Mouse (Mus musculus): ENCODE results near the gene Arhgef3. TPM values are rescaled to one million over a fixed set of nuclear protein-coding genes. Genes with fewer than 3 reads are reported as not detected.

Gene Arhgef3
- total and polyA plus RNA-seq, 3 experiments = 6.7 to 15.2 (median 11.9) TPM

DNA sequence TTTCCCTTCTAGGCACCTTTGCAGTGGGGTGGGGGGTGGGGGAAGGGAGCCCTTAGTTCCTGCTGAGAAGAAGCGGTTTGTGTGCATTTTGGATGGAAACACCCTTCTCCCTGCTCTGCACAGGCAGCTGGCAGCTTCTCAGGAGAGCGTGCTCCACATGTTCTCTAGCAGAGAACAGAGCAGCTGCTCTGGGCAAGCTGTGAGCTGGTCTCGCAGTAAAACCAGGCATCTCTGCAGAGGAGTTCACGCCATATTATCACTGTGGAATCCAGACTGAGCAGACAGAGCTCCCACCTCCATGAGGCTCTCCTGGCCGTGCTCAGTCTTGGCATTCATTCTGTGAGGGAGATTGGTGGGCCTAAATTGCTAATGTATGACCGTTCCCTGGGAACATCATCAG is 12.0 kb upstream of the Arhgef3 start:
- Histone ChIP-seq H3K36me3 (replicated peaks) (no peaks in the 10 kb centered on the region), H3K27me3 (ENCODE audit: insufficient read depth, low read length) (no peaks in the 10 kb centered on the region; the same call in 1 of the 2 replicates), H3K4me1 (ENCODE audit: insufficient read depth, low read depth, low read length) (no peaks in the 10 kb centered on the region), H3K9me3 (replicated peaks) (no peaks in the 10 kb centered on the region), H3K4me3 (ENCODE audit: low read depth, low read length) (no peak overlapping the region)
- no peak for TF ChIP-seq GATA2 (IDR thresholded peaks at IDR 0.05; ENCODE audit: borderline replicate concordance, low read depth, low read length)
- TF ChIP-seq POLR2AphosphoS5 (IDR thresholded peaks at IDR 0.05; ENCODE audit: insufficient replicate concordance, low read depth, low read length) = no peak
- no peak for TF ChIP-seq TAL1 (conservative IDR thresholded peaks at IDR 0.05; ENCODE audit: low read depth, low read length)
- no peak for TF ChIP-seq CTCF (IDR thresholded peaks at IDR 0.05; ENCODE audit: low read depth, low read length)
- no peak for TF ChIP-seq GATA1 (IDR thresholded peaks at IDR 0.05; ENCODE audit: borderline replicate concordance, low read length)
- DNase-seq (ENCODE audit: low spot score) = no peak
- no peak for ATAC-seq (ENCODE audit: extremely low read depth, insufficient number of reproducible peaks, low FRiP score, poor library complexity, severe bottlenecking)

DNA sequence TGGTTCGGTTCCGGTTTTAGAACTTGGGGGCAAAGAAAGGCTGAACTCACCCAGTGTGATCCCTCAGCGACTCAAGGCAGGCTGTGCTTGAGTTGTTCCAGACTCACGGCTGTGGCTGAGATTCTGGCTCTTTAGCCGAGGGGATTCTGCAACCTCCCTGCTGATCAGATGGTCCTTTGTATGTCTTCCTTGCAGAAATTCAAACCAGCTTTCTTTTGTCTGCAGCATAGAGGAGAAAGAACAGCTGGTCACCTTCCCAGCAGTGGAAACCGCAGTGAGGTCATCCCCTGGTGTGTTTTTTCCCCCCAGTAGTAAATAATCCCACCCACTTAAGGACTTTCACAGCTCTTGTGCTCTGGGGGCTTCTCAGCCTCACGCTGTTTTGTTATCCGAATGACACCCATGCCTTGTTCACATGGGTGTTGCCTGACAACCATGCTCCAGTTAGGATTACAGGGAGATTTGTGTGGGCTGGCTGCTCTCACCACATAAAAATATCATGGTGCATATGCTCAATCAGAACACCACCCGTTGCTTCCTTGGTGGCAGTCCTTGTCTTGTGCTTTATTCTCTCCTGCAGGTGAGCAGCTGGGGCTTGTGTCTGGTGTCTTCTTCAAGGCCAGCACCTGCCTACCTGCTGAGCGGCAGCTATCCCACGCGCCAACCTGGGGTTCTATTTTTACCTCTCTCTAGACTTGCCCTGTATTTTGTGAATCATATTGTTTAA is 8.8 kb upstream of the Arhgef3 start:
- DNase-seq (ENCODE audit: low spot score) (no peak), ATAC-seq (ENCODE audit: extremely low read depth, insufficient number of reproducible peaks, low FRiP score, poor library complexity, severe bottlenecking) (no peak)
- Histone ChIP-seq H3K9me3 (replicated peaks) (no peaks in the 10 kb centered on the region), H3K4me1 (ENCODE audit: insufficient read depth, low read depth, low read length) (no peaks in the 10 kb centered on the region), H3K27me3 (ENCODE audit: insufficient read depth, low read length) (no peaks in the 10 kb centered on the region), H3K36me3 (replicated peaks) (no peaks in the 10 kb centered on the region), H3K4me3 (ENCODE audit: low read depth, low read length) (no peak overlapping the region)
- no peak for TF ChIP-seq GATA1 (IDR thresholded peaks at IDR 0.05; ENCODE audit: borderline replicate concordance, low read length)
- TF ChIP-seq GATA2 (IDR thresholded peaks at IDR 0.05; ENCODE audit: borderline replicate concordance, low read depth, low read length) = no peak
- no peak for TF ChIP-seq POLR2AphosphoS5 (IDR thresholded peaks at IDR 0.05; ENCODE audit: insufficient replicate concordance, low read depth, low read length)
- TF ChIP-seq TAL1 (conservative IDR thresholded peaks at IDR 0.05; ENCODE audit: low read depth, low read length) = no peak
- no peak for TF ChIP-seq CTCF (IDR thresholded peaks at IDR 0.05; ENCODE audit: low read depth, low read length)

DNA sequence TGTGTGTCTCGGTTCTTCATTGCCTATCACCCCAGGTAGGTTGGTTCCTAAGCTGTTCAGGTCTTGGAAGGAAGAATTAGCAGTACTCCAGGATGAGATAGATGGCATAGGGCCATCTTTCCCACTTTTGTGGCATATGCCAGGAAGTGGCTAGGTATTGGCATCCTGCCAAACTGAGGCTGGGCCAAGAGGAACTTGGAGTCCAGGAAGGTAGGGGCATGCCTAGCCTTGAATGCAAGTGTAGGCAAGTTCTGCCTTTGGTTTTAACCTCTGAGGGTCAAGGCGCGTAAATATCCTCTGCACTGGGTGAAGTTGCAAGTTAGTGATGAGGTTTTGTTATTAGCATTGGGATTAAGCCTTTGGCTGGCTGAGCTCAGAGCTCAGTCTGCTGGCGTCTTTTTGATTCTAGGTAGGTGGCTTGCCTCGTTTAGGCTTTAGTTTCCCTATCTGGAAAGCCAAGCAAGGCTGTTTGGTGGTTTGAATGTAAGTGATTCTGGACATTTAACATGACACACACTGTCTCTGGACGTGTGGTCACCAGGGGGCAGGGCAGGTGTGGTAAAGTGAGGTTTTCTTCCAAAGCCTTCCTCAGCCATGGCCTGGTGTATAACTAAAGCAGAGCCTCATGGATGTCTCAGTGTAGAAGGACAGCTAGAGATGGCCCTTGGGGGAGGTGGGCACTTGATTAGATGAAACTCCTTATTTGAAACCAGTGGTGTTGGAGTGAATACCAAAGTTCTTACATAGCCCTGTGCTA is 5.8 kb upstream of the Arhgef3 start:
- ATAC-seq (ENCODE audit: extremely low read depth, insufficient number of reproducible peaks, low FRiP score, poor library complexity, severe bottlenecking) (no peak), DNase-seq (ENCODE audit: low spot score) (no peak)
- TF ChIP-seq GATA2 (IDR thresholded peaks at IDR 0.05; ENCODE audit: borderline replicate concordance, low read depth, low read length) = no peak
- no peak for TF ChIP-seq GATA1 (IDR thresholded peaks at IDR 0.05; ENCODE audit: borderline replicate concordance, low read length)
- no peak for TF ChIP-seq TAL1 (conservative IDR thresholded peaks at IDR 0.05; ENCODE audit: low read depth, low read length)
- TF ChIP-seq POLR2AphosphoS5 (IDR thresholded peaks at IDR 0.05; ENCODE audit: insufficient replicate concordance, low read depth, low read length) = no peak
- no peak for TF ChIP-seq CTCF (IDR thresholded peaks at IDR 0.05; ENCODE audit: low read depth, low read length)
- no peaks in the 10 kb centered on the region; the same call in 1 of the 2 replicates for H3K27me3 ChIP-seq (ENCODE audit: insufficient read depth, low read length)
- H3K9me3 ChIP-seq (replicated peaks) = no peaks in the 10 kb centered on the region
- H3K4me1 ChIP-seq (ENCODE audit: insufficient read depth, low read depth, low read length) = no peaks in the 10 kb centered on the region
- no peak overlapping the region for H3K4me3 ChIP-seq (ENCODE audit: low read depth, low read length)
- H3K36me3 ChIP-seq (replicated peaks) = no peaks in the 10 kb centered on the region

DNA sequence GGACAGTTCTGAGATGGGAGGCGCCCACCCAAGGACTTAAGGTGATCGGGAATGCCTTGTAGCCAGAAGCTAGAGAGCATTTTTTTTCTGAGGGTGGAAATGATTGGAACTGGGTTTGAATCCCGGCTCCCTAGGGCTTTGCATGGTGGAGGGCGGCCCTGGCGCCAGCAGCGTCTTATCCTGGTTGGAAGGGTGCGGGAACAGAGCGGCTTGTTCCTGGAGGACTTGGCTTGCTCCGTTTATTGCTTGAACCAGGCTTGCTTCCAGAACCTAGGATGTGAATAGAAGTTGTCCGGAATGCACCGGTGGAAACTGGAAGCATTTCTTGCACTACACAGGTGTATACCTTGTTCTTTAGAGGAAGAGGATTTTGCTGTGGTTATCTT is 569 bp downstream of the Arhgef3 start:
- Histone ChIP-seq H3K27me3 (ENCODE audit: insufficient read depth, low read length) (peaks cover 2% of the 10 kb centered on the region; the same call in 1 of the 2 replicates), H3K4me1 (ENCODE audit: insufficient read depth, low read depth, low read length) (no peaks in the 10 kb centered on the region), H3K4me3 (ENCODE audit: low read depth, low read length) (no peak overlapping the region), H3K36me3 (replicated peaks) (no peaks in the 10 kb centered on the region), H3K9me3 (replicated peaks) (no peaks in the 10 kb centered on the region)
- DNase-seq (ENCODE audit: low spot score) = no peak
- ATAC-seq (ENCODE audit: extremely low read depth, insufficient number of reproducible peaks, low FRiP score, poor library complexity, severe bottlenecking) = no peak
- TF ChIP-seq POLR2AphosphoS5 (IDR thresholded peaks at IDR 0.05; ENCODE audit: insufficient replicate concordance, low read depth, low read length) (no peak), CTCF (IDR thresholded peaks at IDR 0.05; ENCODE audit: low read depth, low read length) (no peak), GATA2 (IDR thresholded peaks at IDR 0.05; ENCODE audit: borderline replicate concordance, low read depth, low read length) (no peak), GATA1 (IDR thresholded peaks at IDR 0.05; ENCODE audit: borderline replicate concordance, low read length) (no peak), TAL1 (conservative IDR thresholded peaks at IDR 0.05; ENCODE audit: low read depth, low read length) (no peak)

DNA sequence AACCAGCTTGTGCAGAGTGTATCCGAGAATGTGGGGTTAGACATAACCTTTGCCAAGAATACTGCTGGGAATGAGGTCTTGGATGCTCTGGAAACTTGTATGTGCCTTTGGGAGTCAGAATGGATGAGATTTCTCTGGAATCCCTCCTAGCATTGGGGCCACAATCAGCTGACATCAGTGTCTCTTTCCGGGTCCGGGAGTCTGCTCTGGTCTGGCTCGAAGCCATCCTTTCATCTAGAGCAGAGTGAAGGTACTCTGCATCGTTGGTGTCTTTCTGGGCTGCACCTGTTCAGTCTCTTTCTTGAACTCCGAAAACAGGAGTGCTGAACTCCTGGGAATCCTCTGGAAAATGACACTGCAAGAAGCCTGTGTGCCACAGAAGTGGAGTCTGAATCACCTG is 1.3 kb downstream of the Arhgef3 start:
- Histone ChIP-seq H3K4me3 (ENCODE audit: low read depth, low read length) (no peak overlapping the region), H3K9me3 (replicated peaks) (no peaks in the 10 kb centered on the region), H3K4me1 (ENCODE audit: insufficient read depth, low read depth, low read length) (no peaks in the 10 kb centered on the region), H3K36me3 (replicated peaks) (no peaks in the 10 kb centered on the region), H3K27me3 (ENCODE audit: insufficient read depth, low read length) (peaks cover 2% of the 10 kb centered on the region; the same call in 1 of the 2 replicates)
- no peak for DNase-seq (ENCODE audit: low spot score)
- no peak for ATAC-seq (ENCODE audit: extremely low read depth, insufficient number of reproducible peaks, low FRiP score, poor library complexity, severe bottlenecking)
- no peak for TF ChIP-seq POLR2AphosphoS5 (IDR thresholded peaks at IDR 0.05; ENCODE audit: insufficient replicate concordance, low read depth, low read length)
- no peak for TF ChIP-seq CTCF (IDR thresholded peaks at IDR 0.05; ENCODE audit: low read depth, low read length)
- TF ChIP-seq GATA2 (IDR thresholded peaks at IDR 0.05; ENCODE audit: borderline replicate concordance, low read depth, low read length) = no peak
- TF ChIP-seq GATA1 (IDR thresholded peaks at IDR 0.05; ENCODE audit: borderline replicate concordance, low read length) = no peak
- TF ChIP-seq TAL1 (conservative IDR thresholded peaks at IDR 0.05; ENCODE audit: low read depth, low read length) = no peak

DNA sequence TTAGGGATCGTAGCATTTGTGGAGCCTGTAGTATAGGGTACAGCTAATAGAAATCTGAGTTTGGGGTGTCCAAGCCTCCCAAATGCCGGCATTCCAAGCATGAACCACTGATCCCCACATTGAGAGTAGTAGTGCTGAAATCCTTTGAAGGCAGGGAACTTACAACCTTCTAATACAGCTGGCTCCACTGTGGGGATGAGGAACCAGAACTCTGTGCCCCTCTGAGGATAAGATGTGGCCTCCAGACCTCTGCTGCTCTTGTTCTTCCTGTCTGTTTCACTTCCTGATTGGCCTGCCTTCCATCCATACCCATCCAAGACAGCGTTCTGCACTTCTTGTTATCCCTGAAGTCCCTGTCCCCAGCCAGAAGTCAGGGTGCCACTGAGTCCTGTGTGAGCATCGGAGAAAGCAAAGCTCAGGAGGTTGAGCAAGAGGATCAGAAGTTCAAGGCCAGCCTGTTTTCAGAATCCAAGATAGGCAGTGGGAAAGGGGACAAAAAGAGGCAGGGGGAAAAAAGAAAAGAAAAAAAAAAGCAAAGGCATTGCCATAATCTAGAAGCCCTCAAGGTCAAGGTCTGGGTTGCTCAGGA is 2.0 kb downstream of the Arhgef3 start:
- H3K36me3 ChIP-seq (replicated peaks) = no peaks in the 10 kb centered on the region
- TF ChIP-seq CTCF (IDR thresholded peaks at IDR 0.05; ENCODE audit: low read depth, low read length) (no peak), POLR2AphosphoS5 (IDR thresholded peaks at IDR 0.05; ENCODE audit: insufficient replicate concordance, low read depth, low read length) (no peak), TAL1 (conservative IDR thresholded peaks at IDR 0.05; ENCODE audit: low read depth, low read length) (no peak), GATA1 (IDR thresholded peaks at IDR 0.05; ENCODE audit: borderline replicate concordance, low read length) (no peak), GATA2 (IDR thresholded peaks at IDR 0.05; ENCODE audit: borderline replicate concordance, low read depth, low read length) (no peak)
- DNase-seq (ENCODE audit: low spot score) = no peak
- ATAC-seq (ENCODE audit: extremely low read depth, insufficient number of reproducible peaks, low FRiP score, poor library complexity, severe bottlenecking) = no peak
- no peak overlapping the region for H3K4me3 ChIP-seq (ENCODE audit: low read depth, low read length)
- no peaks in the 10 kb centered on the region for H3K9me3 ChIP-seq (replicated peaks)
- H3K4me1 ChIP-seq (ENCODE audit: insufficient read depth, low read depth, low read length) = no peaks in the 10 kb centered on the region
- H3K27me3 ChIP-seq (ENCODE audit: insufficient read depth, low read length) = peaks cover 2% of the 10 kb centered on the region; the same call in 1 of the 2 replicates

All from G1E (cell line).